Mouse (Mus musculus) olfactory bulb, adult 2 months (tissue): ENCODE results near the gene Ralgapa2.

ENCODE experiments used
- CTCF ChIP-seq: fragments of 200-500 bp; IDR thresholded peaks from 2 replicates; pipeline ENCODE4 v1.5.1; 2012; ENCODE audit warnings: low read depth, mild to moderate bottlenecking, low read length, moderate library complexity; ENCODE audit not compliant: insufficient read depth
- POLR2A ChIP-seq: fragments of 200-500 bp; IDR thresholded peaks from 2 replicates; pipeline ENCODE4 v1.6.1; 2012; ENCODE audit warnings: mild to moderate bottlenecking, low read depth, low read length, moderate library complexity; ENCODE audit not compliant: insufficient read depth

GRCm38 (mm10) chr2:146477491-146477890 is 34.7 kb downstream of the Ralgapa2 start:
- TF ChIP-seq POLR2A (no peak), CTCF (no peak)
